Mouse (Mus musculus) mesoderm, embryonic 11.5 days (tissue): ENCODE data around the gene Pde4dip.
A peak's percentile ranks its signal among the peaks of the same experiment; 100 is the strongest.

ENCODE experiments used
- DNase-seq: peaks from one replicate; pipeline ENCODE4 v3.0.0-alpha.2; 2012; ENCODE audit warnings: low read depth, low spot score

The Pde4dip gene

DNA sequence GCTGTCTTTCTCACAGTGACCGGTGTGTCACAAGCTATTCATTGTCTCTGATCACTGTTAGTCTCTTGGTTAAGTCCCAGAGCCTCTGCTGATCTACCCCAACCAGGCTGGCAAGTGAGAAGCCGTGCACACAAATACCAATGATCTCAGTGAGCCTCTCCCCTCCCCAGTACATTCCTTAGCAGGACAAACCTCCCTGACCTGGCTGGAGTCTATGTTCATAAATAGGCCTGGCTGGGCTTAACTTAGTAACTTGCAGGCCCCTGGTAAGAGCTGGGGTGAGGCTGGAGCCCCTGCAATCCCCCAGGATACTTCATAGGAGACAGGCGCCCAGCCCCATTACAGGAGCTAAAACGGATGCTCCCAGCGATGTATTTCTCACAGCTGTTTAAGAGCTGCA is 86.2 kb downstream of the Pde4dip start:
- DNase-seq = no peak

DNA sequence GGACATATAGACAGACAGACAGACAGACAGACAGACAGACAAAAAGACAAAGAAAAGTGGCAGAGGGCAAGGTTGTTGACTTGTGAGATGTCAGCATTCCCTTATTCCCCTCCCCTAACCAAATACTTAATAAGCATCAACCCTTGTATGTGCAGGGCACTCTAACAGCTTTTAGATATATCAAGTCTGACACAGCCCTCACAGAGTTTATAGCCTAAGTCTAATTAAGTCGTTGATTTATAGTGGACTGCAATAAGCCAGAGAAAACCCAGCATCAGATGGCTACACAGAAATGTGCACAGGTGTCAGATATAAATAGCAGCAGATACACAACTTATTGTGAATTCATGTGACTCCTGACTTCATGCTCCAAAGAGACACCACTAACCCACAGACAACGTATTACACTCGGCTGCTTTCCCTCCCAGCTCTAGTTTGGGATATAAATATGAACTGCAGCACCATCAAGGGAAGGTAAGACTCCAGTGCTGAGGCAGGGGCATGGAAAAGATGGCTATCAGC is 87.3 kb downstream of the Pde4dip start:
- no peak for DNase-seq

DNA sequence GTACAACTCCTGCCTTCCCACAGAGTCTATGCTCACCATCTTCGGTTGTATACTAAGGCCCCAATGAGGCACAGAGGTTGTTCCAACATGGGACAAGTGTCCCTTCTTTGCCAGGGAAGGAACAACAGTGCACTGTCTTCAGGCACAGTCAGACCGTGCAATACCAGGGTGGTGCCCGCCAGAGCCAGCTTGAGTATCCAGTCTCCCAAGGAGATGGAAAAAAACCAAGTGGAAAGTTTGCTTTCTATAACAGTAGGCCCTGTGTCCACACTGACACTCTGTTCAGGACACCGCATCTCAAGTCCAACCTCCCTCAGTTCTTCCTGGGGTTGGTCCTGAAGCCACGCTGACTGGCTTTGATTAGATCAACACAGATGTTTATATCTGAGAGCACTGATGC is 87.8 kb downstream of the Pde4dip start:
- DNase-seq = no peak

DNA sequence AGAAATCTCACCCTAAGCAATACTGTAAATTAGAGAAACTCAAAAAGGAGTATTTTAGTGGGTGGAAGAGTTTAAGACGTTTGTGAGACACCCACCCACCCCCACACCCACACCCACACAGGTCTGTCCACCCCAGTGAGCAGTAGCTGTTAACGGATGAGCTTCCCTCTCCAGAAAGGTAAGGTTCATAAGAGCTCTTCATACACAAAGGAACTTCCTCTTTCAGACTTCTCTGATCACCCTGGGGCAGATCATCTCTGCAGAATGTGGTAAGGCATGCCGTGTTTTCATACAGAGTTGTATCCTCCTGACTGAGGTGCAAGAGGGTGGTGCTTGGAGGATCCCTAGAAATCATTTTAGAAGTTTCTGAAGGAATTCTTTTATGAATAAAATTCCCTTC is 88.5 kb downstream of the Pde4dip start:
- DNase-seq = no peak

DNA sequence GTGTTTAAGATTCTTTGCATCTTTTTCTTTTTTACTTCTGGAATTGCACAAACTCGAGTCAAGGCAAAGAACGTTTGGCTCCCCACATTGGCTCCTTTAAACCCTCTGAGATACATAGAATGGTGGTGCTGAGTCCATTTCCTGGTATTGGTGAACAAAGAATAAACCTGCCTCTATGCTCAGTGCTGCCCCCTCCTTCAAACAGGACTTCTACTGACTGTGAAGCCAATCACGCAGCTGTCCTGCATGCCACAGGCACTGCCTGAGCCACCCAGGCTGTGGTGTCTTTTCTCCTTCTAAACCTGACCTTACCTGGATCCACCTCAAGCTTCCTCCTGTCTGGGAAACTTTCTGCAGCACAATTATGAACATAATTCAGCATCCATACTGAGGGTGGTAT is 89.2 kb downstream of the Pde4dip start:
- DNase-seq = no peak

DNA sequence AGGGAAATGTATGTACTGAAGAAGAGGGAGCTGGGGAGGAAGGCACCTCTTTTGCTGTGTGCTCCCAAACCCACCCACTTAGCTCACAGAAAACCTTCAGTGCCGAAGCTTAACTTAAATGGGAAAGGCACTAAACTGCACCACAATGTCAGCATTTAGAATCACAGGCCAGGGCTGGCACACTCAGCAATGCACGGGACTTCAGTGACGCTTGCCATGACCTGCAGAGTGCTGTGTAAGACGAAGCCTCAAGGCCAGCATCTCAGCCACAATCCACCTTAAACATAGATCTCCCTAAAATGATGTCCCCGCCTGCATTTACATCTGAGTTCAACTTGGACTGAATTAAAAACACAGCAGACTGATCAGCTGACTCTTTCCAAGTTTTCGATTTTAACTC is 91.1 kb downstream of the Pde4dip start:
- DNase-seq = no peak

DNA sequence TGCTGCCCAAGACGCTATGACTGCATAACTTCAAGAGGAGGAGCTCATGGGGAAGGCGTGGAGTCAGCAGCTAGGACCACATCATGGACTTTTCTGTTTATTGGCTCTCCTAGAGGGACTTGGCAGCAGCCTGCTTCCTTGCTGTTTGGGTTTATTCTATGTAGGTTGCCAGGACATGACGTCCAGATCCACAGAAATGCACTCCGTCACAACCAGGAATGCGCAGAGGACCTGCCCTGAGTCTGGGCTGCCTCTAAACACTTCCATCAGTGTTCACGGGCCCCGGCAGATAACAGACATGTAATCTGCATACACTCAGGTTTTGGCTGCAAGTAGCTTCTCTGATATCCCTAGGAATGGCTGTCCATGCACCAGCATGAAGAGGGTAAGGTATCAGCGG is 94.5 kb downstream of the Pde4dip start:
- DNase-seq = no peak

DNA sequence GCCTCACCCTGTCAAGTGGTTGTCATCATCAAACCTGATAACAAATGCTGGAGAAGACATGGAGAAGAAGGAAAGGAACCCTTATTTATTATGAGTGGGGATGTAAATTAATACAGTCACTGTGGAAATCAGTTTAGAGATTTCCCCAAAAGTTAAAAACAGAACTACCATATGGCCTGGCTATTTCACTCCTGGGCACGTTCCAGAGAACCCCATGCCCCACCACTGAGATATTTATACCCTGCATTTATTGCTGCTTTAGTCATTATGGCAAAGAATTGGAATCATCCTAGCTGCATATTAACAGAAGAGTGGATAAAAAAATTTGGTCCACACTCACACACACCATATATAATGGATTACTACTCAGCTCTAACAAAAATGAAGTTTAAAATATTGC is 98.4 kb downstream of the Pde4dip start:
- no peak for DNase-seq

DNA sequence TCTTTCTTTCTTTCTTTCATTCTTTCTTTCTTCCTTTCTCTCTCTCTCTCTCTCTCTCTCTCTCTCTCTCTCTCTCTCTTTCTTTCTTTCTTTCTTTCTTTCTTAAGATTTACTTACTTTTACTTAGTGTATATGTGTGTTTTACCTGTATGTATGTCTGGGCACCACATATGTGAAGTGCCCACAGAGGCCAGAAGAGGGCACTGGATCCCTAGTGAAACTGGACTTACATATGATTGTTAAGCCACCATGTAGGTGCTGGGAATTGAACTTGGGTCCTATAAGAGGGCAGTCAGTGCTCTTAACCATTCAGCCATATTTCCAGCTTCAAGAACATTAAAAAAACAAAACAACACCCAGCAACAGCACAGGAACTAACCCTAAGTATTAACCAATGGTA is 99.2 kb downstream of the Pde4dip start:
- no peak for DNase-seq

DNA sequence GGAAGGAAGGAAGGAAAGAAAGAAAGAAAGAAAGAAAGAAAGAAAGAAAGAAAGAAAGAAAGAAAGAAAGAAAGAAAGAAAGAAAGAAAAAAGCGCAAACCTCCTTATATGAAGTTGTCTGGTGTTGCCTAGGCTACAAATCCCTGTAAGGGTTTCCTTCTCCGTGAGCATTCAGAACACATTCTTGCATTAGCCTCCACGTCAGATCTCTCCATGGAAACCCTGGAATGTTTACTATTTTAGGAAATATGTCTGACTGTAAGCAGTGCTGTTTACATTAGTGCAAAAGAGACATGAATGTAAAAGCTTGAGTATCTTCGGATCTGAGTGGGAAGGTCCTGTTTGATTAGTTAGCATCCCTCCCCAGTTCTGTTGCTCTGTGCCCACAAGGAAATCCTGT is 112.3 kb downstream of the Pde4dip start:
- DNase-seq = peak; percentile 23

DNA sequence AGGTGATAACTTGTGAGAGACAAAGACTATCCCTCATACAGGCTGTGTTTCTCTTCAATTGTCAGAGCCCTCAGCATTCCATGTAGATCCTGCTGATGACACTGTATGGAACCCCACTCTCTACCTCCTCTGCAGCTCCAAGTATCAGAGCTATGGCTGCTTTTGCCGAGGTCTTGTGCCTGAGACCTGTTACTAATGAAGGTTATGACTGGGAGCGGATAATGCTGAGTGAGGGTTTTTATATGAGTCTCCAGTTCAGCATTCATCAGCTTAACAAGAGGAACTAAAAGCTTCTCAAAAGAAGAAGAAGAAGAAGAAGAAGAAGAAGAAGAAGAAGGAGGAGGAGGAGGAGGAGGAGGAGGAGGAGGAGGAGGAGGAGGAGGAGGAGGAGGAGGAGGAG is 112.8 kb downstream of the Pde4dip start:
- no peak for DNase-seq

DNA sequence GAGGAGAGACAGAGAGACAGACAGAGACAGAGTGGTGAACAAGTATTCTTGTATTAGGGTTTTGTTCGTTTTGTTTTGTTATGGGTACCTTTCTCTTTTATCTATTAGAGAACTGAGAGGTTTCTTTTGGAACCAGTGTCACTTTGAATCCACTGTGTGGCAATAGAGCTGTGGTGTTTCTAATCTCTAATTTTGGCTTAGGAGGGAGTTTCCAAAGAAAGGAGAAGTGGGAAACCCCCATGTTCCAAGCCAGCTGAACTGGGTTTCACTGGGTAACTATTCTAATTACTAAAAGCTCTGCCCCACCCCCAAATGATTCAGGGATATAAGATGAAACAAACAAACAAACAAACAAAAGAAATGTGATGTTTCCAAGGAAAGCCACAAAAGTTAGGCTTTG is 113.6 kb downstream of the Pde4dip start:
- no peak for DNase-seq

DNA sequence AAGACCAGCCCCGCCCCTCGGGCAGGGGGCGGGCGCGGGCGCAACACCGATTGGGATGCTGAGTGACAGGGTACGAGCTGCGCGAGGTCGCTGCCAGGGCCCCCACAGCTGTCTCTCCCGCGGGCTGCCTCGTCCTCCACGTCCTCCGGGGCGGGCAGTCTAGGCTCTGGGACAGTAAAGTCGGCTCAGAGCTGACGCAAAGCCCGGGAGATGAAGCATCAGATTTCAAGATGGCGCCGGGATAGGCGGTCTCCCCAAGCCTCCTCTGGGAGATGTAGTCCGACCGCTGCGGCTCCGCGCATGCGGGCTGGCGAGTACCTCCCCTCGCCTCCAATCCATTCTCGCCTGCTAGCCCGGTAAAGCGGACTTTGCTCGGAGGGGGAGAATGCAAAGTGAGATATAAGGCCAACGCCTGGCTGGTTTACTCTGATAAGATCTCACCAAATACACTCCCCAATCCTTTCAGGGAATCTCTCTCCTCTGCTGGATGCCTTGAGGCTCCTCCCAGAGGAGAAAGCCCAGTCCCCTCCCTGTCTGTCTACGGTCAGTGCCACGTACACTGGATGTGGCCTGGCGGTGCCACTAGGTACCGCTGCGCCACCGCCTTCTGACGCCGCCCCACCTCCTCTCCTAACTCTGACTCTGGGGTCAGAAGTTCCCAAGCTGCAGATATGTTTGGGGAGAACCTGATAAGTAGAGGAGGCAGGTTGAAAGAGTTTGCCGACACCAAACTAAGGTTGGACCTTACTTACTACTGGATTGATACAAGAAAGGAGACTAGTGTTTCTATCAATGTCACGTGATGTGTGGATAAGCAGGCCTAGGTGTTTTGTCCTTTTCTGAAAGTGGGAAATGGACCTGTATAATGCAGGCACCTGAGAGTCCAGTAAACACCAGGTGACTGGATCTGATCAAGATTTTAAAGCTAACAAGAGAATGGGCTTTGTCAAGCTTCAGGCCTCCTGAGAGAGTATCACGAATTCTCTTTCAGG is 120.4 kb downstream of the Pde4dip start:
- DNase-seq = peak; percentile 95

DNA sequence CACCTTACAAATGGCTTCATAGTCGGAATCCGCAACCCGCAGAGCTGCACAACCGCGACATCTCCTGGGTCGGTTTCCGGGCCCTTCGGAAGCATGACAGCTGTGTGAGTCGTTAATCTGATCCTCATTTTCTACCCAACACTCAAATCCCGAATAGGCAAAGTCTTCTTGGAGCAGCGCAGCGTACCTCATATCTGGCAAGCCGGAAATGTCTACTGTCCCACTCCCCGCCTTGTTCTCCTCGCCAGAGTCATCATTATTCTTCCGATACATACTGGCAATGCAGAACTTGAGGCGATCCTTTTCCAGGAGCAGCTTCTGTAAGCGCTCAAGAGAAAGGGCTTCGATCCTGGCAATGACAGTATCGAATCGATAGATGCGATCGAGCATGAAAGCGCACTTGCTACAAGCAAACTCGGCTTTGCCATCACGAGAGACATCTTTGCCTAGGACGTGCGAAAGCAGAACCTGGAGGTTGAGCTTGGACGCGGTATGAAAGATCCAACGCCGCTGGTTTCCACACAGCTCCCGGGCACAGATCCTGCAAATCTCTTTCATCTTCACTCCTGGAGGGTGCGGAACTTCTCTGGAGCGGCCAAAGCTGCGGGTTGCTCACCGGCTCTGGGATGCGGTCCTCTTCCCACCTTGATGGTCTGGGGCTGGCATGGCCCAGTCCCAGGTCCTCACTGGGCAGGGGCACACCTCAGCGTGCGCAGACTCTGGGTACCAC is 121.3 kb downstream of the Pde4dip start:
- DNase-seq = peak; percentile 30

DNA sequence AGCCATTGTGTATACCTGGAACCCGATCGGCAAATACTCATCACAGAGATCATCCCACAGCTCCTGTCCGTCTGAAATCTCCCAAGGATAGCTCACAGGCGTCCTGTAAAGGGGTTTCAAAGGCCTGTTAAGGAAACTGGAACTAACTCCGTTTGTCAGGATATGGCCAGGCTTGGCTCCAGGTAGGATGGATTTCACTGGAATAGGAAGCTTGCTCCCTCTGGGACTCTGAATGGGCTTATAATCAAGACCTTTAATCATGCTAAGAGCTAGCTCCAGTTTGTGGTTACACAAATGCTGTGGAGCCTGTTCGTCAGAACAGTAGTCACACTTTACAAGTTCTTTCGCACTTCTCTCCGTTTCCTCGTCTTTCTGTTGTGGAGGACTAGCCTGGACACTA is 122.0 kb downstream of the Pde4dip start:
- DNase-seq = peak; percentile 5

DNA sequence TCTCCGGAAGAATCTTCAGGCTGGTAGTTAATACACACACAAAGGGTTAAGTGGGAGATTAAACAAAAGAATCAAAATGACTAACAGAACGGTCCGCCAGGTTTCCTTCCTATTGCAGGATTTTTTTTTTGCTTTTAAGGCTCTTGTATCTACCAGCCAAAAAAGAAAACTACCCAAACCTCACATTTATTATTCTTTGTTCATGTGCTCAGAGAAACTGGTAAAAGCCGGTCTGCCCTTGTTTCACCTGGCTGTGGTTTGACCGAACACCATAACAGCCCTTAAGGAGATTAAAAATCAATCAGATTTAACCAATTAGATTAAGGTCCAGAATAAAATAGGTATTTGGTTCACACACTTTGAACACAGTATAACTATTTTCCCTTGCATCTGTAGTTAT is 124.4 kb downstream of the Pde4dip start:
- DNase-seq = no peak

DNA sequence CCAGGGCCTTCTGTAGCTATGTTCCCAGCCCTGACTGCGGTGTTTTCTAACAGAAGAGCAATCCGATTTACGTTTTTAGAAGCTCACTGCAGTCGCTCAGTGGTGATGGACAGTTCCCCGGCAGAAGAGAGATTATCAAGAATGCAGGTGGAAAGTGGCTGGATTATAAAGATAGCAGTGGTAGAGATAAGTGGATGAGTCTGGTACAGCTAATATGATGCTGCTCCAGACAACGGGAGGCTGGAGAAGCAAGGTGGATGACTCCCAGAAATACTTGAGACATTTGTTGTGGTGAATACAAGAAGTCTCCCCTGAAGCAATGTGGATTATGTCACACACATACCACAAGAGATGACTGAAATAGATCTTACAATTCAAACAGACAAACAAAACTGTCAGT is 126.6 kb downstream of the Pde4dip start:
- DNase-seq = no peak

DNA sequence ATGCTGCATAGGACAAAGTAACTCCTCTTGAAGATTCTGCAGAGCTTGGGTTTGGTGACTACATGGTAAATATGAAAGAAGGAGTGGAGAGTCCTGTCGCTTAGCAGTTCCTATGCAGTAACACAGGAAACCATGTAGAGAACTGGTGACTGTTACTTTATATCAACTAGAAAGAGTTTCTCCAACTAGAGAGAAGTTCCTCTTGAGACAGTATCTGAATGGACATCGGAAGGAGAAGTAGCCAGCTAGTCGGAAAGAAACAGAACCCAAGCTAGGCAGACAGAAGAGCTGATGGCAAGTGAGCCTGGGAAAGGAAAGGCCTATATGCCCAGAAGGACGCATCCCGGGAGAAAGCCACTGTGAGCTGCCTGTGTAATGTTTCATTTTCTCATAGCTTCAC is 127.3 kb downstream of the Pde4dip start:
- DNase-seq = no peak

DNA sequence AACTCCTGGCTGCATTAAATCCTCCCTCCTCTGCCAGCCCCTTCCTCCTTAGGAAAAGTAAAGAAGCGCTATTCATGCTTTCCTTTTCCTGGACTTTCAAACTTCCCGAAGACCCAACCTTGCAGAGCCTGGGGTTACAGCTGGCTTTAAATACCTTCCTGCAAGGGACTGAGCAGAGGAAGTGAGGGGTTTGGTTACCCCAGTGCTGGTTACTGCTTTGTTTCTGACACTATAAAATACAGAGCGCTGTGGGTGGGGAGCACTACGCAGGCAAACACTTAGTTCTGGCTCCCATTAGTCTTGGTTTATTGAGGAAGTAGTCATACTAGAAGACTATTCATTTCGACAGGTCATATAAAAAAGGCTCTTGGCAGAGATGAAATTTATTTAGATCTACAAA is 128.7 kb downstream of the Pde4dip start:
- DNase-seq = no peak

DNA sequence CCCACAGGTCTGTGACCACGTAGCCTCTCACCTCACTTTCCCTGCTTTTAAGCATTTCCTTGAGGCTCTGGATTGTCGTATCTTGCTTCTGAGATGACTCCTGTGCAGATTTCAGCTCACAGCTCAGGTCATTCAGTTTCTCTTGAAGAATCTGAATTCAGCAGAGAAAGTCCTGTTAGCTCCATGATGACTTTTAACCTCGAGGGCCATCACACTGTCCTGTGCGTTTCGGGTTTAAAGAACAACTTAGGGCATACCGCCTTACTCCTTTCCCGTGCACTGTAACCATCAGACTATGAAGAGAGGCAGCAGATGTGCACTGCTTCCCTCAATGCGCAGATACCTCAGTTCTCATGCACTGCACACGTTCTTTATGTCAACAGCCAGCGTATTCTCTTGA is 131.0 kb downstream of the Pde4dip start:
- no peak for DNase-seq

DNA sequence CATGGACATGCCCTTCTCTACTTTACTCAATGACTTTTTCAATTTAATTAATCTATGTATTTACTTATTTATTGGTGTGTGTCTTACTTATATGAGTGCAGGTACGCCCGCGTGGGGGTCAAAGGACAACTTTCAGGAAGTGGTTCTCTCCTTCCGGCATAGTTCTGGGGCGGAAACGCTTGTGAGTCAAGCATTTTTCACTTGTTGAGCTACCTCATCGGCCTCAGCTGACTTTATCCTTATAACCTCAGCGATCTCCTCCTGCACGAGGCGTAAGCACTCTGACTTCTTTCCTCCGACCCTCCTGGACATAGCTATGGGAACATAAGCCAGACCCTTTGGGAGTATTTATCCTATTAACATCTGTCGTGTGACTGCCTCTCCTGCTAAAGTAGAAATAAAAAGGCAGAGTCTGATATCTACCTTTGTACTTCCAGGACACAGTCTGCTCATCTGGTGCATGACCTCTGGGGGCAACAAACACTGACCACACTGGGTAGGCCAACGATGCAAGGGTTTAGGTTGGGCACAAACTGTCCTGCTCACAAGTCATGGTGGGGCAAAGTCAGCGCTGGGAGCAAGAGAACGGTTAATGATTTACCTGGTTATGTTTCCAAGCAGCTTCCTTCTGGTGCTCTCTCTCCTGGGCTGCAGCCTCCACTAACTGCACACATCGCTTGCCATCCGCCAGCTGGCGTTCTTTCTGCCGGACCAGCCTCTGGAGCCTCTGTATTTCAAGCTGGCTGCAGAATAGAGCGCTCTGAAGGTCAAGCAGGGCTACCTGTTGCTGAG is 132.0 kb downstream of the Pde4dip start:
- no peak for DNase-seq

DNA sequence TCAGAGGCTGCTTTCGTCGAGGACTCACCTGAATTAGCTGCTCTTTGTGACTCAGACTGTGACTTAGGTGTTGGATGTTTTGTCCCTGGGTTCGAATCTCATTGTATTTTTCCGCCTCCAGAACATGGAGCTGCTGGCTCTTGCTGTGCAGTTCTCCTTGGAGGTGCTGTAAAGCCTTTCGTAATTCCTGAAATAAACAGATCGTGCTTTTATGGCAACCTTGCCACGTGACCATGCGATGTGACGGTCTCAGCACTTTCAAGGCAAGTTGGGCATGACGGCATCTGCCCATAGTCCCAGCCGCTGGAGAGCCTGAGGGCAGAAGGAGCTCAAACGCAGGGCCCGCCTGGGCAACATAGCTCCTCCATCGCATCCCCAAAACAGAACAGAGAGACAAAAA is 133.1 kb downstream of the Pde4dip start:
- DNase-seq = no peak
